Mouse (Mus musculus): ENCODE data around the gene Crtc1.

DNA sequence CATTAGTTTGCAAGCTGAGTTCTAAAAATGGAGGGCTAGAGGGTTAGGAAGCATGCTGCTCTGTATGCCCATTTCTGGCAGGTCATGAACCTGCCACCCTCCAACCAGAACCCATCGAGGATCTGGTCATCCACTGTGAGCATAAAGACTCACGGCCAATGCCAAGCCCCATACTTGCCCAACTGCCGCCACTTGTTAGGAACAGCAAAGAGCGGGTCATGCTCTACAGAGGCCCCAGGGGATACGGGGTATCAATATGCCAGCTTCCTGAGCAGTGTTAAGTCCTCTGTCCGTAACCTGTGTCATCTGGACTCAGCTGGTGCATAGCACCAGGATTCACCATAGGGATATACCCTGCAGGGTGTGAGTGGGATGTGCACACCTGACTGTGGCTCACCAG lies 24.8 kb upstream of the Crtc1 start:
- TF ChIP-seq POLR2A (IDR thresholded peaks at IDR 0.05; ENCODE audit: low read depth, low read length) (no peak), CTCF (IDR thresholded peaks at IDR 0.05; ENCODE audit: extremely low read depth, insufficient read length, insufficient replicate concordance, low read depth, low read length) (no peak)
